Mouse (Mus musculus) lung, adult 2 months (tissue): ENCODE measurements at regions not wholly inside any gene's neighbourhood (a gene's known extent, or its start where the extent isn't known, plus 50 kb on each side); places are given as distances from the start of the nearest gene placed in this dataset.

Experiments used
- DNase-seq: peaks from one replicate; pipeline ENCODE4 v3.0.0; 2022
- H3K4me1 ChIP-seq: fragments of 200-500 bp; 2 replicates; pipeline ENCODE4 v1.6.1; 2011; ENCODE audit warnings: low read length; ENCODE audit not compliant: control insufficient read depth, insufficient read depth
- H3K4me3 ChIP-seq: fragments of 200-500 bp; replicated peaks from 2 replicates; pipeline ENCODE3; 2011; ENCODE audit warnings: low read depth, mild to moderate bottlenecking, control low read depth, low read length; ENCODE audit errors: extremely low read depth
- CTCF ChIP-seq: fragments of 200-500 bp; IDR thresholded peaks from 2 replicates; pipeline ENCODE4 v1.5.1; 2011; ENCODE audit warnings: mild to moderate bottlenecking, low read length, control low read depth; ENCODE audit not compliant: insufficient read depth
- POLR2A ChIP-seq: fragments of 200-500 bp; IDR thresholded peaks from 2 replicates; pipeline ENCODE4 v1.6.1; 2011; ENCODE audit warnings: low read depth, mild to moderate bottlenecking, control low read depth, low read length, borderline replicate concordance; ENCODE audit errors: extremely low read depth
- WGBS: fragments of 180-500 bp; shearing (Covaris S2); methylation state at CpG from one replicate; pipeline ENCODE4 v1.1.7; 2018; 5-methylcytosine and 5-hydroxymethylcytosine counted together

DNA sequence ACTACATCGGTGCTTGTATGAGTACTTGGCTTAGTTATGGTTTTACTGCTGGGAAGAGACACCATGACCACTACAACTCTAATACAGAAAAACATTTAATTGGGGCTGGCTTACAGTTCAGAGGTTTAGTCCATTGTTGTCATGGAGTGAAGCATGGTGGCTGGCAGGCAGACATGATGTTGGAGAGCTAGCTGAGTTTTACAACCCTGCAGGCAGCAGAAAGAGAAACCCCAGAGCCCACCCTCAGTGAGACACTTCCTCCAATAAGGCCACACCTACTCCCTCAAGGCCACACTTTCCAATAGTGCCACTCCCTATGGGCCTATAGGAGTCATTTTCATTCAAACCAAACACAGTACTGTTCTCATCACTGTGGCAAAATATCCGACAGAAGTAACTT lies 232.5 kb downstream of the Cd47 start:
- Histone ChIP-seq H3K4me1 (no peaks in the 10 kb centered on the region), H3K4me3 (no peak overlapping the region)
- TF ChIP-seq CTCF (no peak), POLR2A (no peak)
- WGBS: 84% methylated on average over 2 of the region's 2 CpGs
- DNase-seq: no peak

DNA sequence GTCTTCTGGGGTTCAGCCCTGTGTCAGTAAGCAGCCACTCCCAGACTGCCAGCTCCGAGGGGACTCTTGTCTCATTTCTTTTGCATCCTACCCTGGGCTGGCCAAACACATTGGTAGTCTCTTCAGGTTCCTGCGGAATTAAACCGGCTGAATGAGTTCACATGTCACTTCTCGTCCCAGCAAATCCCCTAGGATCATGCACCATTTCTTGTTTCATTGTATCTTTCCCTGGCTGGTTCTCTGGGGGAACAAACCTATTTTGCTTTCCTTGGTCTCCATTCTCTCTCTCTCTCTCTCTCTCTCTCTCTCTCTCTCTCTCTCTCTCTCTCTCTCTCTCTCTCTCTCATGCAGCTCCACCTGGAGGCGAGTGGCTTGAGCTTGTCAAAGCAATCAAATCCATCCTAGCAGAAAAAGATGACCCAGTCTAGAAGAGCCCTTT lies 236.0 kb downstream of the Cd47 start:
- no peak for DNase-seq
- Histone ChIP-seq H3K4me3 (no peak overlapping the region), H3K4me1 (no peaks in the 10 kb centered on the region)
- no peak for TF ChIP-seq CTCF
- TF ChIP-seq POLR2A: no peak
- WGBS: 58% methylated on average over 5 of the region's 5 CpGs

DNA sequence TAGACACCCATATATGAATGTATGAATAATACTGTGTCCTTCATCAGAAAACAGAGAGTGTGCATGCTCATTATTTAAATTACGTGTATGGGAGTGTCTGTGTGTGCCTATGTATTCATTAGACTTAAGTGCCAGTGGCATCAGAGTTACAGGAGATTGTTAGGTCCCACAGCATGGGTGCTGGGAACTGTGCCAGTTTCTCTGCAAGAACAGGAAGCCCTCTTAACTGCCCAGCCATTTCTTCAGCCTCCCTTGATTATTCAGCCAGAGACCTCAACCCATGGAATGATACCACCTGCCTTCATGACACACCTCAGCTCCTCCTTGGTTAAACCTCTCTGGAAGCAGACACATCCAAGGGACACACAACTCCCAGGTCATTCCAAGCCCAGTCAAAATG lies 243.8 kb downstream of the Cd47 start:
- no peak for TF ChIP-seq POLR2A
- TF ChIP-seq CTCF: no peak
- WGBS: 86% methylated on average over 1 of the region's 1 CpGs
- DNase-seq: no peak

GRCm38 (mm10) chr16:50045552-50046547 lies 245.5 kb downstream of the Cd47 start:
- Histone ChIP-seq H3K4me1 (no peaks in the 10 kb centered on the region), H3K4me3 (peak overlapping the region; percentile 20)
- TF ChIP-seq POLR2A: no peak
- TF ChIP-seq CTCF: peak; percentile 81
- DNase-seq: peak; percentile 70
- 20% methylated on average over 32 of the region's 32 CpGs for WGBS

More for the DNA sequence above, 243.8 kb downstream of the Cd47 start:
- no peaks in the 10 kb centered on the region for H3K4me1 ChIP-seq
- H3K4me3 ChIP-seq: no peak overlapping the region

DNA sequence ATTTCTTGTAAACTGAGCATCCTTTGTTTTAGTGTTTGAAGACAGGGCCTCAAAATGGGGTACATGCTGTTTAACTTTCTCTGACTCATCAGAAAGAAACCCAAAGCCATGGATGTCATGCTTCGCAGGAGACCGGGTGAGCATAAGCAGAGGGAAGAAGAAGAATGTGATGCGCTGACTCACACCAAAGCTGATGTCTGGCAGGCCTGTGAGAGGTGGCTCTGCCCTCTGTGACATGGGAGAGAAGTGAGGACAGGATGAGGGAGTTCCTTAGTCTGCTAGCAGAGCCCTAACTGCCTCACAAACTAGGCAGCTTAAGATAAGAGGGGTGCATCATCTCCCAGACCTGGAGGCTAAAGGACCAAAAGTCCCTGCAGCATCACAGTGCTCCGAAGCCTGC lies 263.2 kb downstream of the Cd47 start:
- Histone ChIP-seq H3K4me1 (no peaks in the 10 kb centered on the region), H3K4me3 (no peak overlapping the region)
- WGBS: 81% methylated on average over 4 of the region's 4 CpGs
- no peak for DNase-seq
- no peak for TF ChIP-seq CTCF
- TF ChIP-seq POLR2A: no peak

DNA sequence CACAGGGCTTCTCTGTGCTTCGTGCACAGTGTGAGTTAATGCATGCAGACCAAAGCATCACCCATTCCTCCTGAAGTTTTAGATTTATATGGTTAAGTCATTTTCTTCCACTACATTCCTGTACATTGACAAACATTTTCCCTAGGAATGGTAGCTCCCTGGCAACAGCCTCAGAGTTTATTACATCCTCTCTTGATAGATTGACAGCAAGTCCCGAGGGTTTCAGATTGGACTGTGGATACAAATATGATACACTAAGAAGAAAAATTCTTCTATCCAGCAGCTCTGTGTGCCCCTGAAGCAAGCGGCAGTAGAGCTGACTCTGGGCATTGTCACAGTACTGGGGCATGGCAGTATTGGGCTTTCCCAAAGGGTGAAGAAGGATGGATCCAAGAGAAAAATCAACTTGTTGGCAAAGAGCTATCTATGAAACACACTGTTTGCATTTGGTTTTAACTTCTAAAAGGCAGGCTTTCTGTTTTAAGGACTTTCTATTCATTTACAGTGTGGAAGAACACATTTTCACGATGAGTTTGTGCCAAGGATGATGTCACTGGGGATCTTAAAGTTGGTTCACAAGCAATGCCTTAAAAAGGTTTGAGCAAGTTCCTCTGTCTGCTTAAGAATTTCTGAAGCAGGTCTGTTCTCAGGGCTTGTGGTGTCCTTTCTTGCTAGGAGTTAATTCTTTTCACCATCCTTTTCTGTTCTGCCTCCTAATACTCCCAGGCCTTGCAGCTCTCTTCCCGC lies 265.2 kb downstream of the Cd47 start:
- DNase-seq: no peak
- Histone ChIP-seq H3K4me3 (no peak overlapping the region), H3K4me1 (no peaks in the 10 kb centered on the region; the same call in 1 of the 2 replicates)
- 78% methylated on average over 5 of the region's 5 CpGs for WGBS
- no peak for TF ChIP-seq CTCF
- no peak for TF ChIP-seq POLR2A

DNA sequence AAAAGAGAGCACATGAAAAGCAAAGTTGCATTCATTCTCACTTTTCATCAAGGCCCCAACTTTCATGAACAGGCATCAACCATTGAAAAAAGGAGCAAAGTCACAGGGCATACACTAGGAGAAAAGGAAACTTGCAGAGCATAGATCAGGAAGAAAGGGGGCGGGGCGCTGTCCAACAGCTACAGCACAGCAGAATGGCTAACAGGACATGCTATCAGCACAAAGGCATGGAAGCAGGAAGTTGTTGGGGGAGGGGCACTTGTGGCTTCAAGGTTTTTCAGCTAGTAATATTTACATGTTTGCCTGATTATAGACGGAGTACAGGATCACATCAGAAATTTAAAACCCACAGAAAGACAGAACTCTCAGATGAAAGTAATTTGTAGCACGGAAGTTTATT lies 268.7 kb downstream of the Cd47 start:
- DNase-seq: no peak
- no peak for TF ChIP-seq CTCF
- TF ChIP-seq POLR2A: no peak
- Histone ChIP-seq H3K4me1 (no peaks in the 10 kb centered on the region; the same call in 1 of the 2 replicates), H3K4me3 (no peak overlapping the region)
- WGBS: 40% methylated on average over 4 of the region's 4 CpGs

DNA sequence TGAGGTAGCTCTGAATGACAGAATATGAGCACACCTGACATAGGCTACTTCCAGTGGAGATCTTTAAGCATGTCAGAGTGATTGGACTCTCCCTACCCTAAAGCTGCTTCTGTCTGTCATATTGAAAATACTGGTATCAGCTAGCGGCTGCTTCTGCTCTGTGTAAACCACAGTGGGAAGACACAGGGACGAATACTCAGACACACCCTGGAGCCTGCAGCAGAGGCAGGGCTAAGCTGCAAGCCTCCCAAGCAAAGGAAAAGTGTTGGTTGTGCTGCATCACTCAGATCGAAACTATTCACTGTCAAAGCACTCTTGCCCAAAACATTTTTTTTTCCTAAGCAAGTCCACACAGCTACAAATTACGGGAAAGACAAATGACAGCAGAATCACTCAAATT lies 270.4 kb downstream of the Cd47 start:
- 53% methylated on average over 4 of the region's 4 CpGs for WGBS

GRCm38 (mm10) chr16:50072853-50073360 lies 272.6 kb downstream of the Cd47 start:
- DNase-seq: no peak
- Histone ChIP-seq H3K4me1 (no peaks in the 10 kb centered on the region; the same call in 1 of the 2 replicates), H3K4me3 (no peak overlapping the region)
- 69% methylated on average over 14 of the region's 14 CpGs for WGBS
- TF ChIP-seq POLR2A: no peak
- TF ChIP-seq CTCF: no peak

More for the DNA sequence above, 270.4 kb downstream of the Cd47 start:
- TF ChIP-seq POLR2A: no peak
- TF ChIP-seq CTCF: no peak
- H3K4me1 ChIP-seq: no peaks in the 10 kb centered on the region; the same call in 1 of the 2 replicates
- no peak overlapping the region for H3K4me3 ChIP-seq
- DNase-seq: no peak

DNA sequence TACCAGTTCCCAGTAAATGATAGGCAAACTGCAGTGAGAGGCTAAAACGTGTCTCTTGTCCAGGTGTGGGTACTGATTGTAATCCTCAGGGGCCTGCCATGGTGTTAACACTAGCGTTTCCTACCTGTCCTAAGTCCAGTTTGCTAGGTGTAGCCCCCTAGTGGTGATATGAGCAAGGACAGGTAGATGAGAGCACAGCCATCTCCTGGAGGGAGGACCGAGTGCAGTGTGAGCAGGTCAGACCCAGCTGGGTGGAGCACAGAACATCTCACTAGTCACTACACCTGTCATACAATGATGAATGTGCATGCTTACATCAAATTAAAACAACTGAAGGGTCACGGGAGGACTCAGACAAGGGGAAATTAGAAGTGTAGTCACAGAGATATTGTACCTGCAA lies 273.6 kb downstream of the Cd47 start:
- Histone ChIP-seq H3K4me3 (no peak overlapping the region), H3K4me1 (no peaks in the 10 kb centered on the region)
- DNase-seq: no peak
- TF ChIP-seq CTCF: peak; percentile 63; the same call in 1 of the 2 replicates
- TF ChIP-seq POLR2A: no peak
- 78% methylated on average over 4 of the region's 4 CpGs for WGBS
